Mouse (Mus musculus) stomach, embryonic 16.5 days (tissue): ENCODE results near the gene Crhr1. TPM values are rescaled to one million over a fixed set of nuclear protein-coding genes. Genes with fewer than 3 reads are reported as not detected.

ENCODE experiments used
- ATAC-seq: fragments of 200-750 bp; cut with Nextera tagmentation; 2 replicates; pipeline ENCODE4 v1.8.0; 2017; ENCODE audit warnings: moderate number of reproducible peaks, moderate TSS enrichment; ENCODE audit not compliant: insufficient read depth, low FRiP score
- H3K27ac ChIP-seq: fragments of 300-500 bp; sonication (generic); 2 replicates; pipeline ENCODE4 v1.5.1; 2014; ENCODE audit warnings: low read length
- H3K27me3 ChIP-seq: fragments of 300-500 bp; sonication (generic); 2 replicates; pipeline ENCODE4 v1.6.1; 2014; ENCODE audit warnings: low read length, control low read depth, mixed read lengths; ENCODE audit not compliant: control insufficient read depth, insufficient read depth
- H3K36me3 ChIP-seq: fragments of 300-500 bp; sonication (generic); 2 replicates; pipeline ENCODE4 v1.6.1; 2014; ENCODE audit warnings: low read length; ENCODE audit not compliant: control insufficient read depth, insufficient read depth
- H3K4me1 ChIP-seq: fragments of 300-500 bp; sonication (generic); 2 replicates; pipeline ENCODE4 v1.6.1; 2014; ENCODE audit warnings: low read length, control low read depth, mixed read lengths; ENCODE audit not compliant: control insufficient read depth, insufficient read depth
- H3K4me2 ChIP-seq: fragments of 300-500 bp; sonication (generic); 2 replicates; pipeline ENCODE4 v1.6.1; 2014; ENCODE audit warnings: low read depth, low read length, mixed read lengths
- H3K4me3 ChIP-seq: fragments of 300-500 bp; sonication (generic); replicated peaks from 2 replicates; pipeline ENCODE4 v1.5.1; 2014; ENCODE audit warnings: mild to moderate bottlenecking, low read length
- H3K9ac ChIP-seq: fragments of 300-500 bp; sonication (generic); 2 replicates; pipeline ENCODE4 v1.6.1; 2014; ENCODE audit warnings: low read length
- H3K9me3 ChIP-seq: fragments of 300-500 bp; sonication (generic); replicated peaks from 2 replicates; pipeline ENCODE4 v1.6.1; 2016; ENCODE audit warnings: low read length, control low read depth; ENCODE audit not compliant: control insufficient read depth
- WGBS: fragments of 180-500 bp; shearing (Covaris S2); extraction: QIAGEN DNeasy Blood & Tissue Kit; methylation state at CpG from one replicate; pipeline ENCODE4 v1.1.7; 2014; 5-methylcytosine and 5-hydroxymethylcytosine counted together
- polyA plus RNA-seq: library from polyadenylated mRNA; unstranded; fragments of >200 nt; fragmentation: Nextera tagmentation; extraction: Ambion mirVana; gene quantifications from 2 replicates; pipeline ENCODE4 v1.2.1, GENCODE M21; 2015

Gene Crhr1
- polyA plus RNA-seq, 1 experiment from 2014 or later: 0.17 TPM

- H3K4me2 ChIP-seq: no peak overlapping the region
- no peak for ATAC-seq
- H3K9me3 ChIP-seq: no peaks in the 10 kb centered on the region
- no peak overlapping the region for H3K4me3 ChIP-seq
- H3K4me1 ChIP-seq: no peaks in the 10 kb centered on the region
- H3K9ac ChIP-seq: no peak overlapping the region
- H3K27me3 ChIP-seq: no peaks in the 10 kb centered on the region
- WGBS: 51% methylated on average over 5 of the region's 5 CpGs
- H3K36me3 ChIP-seq: no peaks in the 10 kb centered on the region
- H3K27ac ChIP-seq: no peak overlapping the region
Measured at GRCm38 (mm10) chr11:104106329-104106728, 26.3 kb upstream of the Crhr1 start.

GRCm38 (mm10) chr11:104106969-104107368, 25.7 kb upstream of the Crhr1 start:
- ATAC-seq: no peak

GRCm38 (mm10) chr11:104110366-104110765, 22.3 kb upstream of the Crhr1 start:
- H3K27me3 ChIP-seq: no peaks in the 10 kb centered on the region
- no peak overlapping the region for H3K4me3 ChIP-seq
- no peak overlapping the region for H3K4me2 ChIP-seq
- H3K36me3 ChIP-seq: no peaks in the 10 kb centered on the region
- H3K27ac ChIP-seq: no peak overlapping the region
- ATAC-seq: no peak
- H3K4me1 ChIP-seq: no peaks in the 10 kb centered on the region
- H3K9me3 ChIP-seq: no peaks in the 10 kb centered on the region
- 39% methylated on average over 1 of the region's 1 CpGs for WGBS
- no peak overlapping the region for H3K9ac ChIP-seq

More at GRCm38 (mm10) chr11:104106969-104107368, 25.7 kb upstream of the Crhr1 start:
- no peaks in the 10 kb centered on the region for H3K9me3 ChIP-seq
- no peaks in the 10 kb centered on the region for H3K4me1 ChIP-seq
- H3K9ac ChIP-seq: no peak overlapping the region
- no peak overlapping the region for H3K27ac ChIP-seq
- no peak overlapping the region for H3K4me2 ChIP-seq
- no peaks in the 10 kb centered on the region for H3K27me3 ChIP-seq
- 59% methylated on average over 2 of the region's 2 CpGs for WGBS
- no peak overlapping the region for H3K4me3 ChIP-seq
- no peaks in the 10 kb centered on the region for H3K36me3 ChIP-seq

GRCm38 (mm10) chr11:104111851-104112250, 20.8 kb upstream of the Crhr1 start:
- Histone ChIP-seq H3K4me2 (no peak overlapping the region), H3K9me3 (no peaks in the 10 kb centered on the region), H3K36me3 (no peaks in the 10 kb centered on the region), H3K27me3 (no peaks in the 10 kb centered on the region), H3K9ac (no peak overlapping the region), H3K4me3 (no peak overlapping the region), H3K4me1 (no peaks in the 10 kb centered on the region), H3K27ac (no peak overlapping the region)
- 69% methylated on average over 11 of the region's 11 CpGs for WGBS
- no peak for ATAC-seq

GRCm38 (mm10) chr11:104113699-104114098, 19.0 kb upstream of the Crhr1 start:
- no peak overlapping the region for H3K4me2 ChIP-seq
- no peak overlapping the region for H3K9ac ChIP-seq
- no peak for ATAC-seq
- no peaks in the 10 kb centered on the region for H3K36me3 ChIP-seq
- no peaks in the 10 kb centered on the region for H3K9me3 ChIP-seq
- no peaks in the 10 kb centered on the region for H3K27me3 ChIP-seq
- H3K4me3 ChIP-seq: no peak overlapping the region
- WGBS: 87% methylated on average over 6 of the region's 6 CpGs
- H3K4me1 ChIP-seq: no peaks in the 10 kb centered on the region
- no peak overlapping the region for H3K27ac ChIP-seq

GRCm38 (mm10) chr11:104114690-104115089, 18.0 kb upstream of the Crhr1 start:
- Histone ChIP-seq H3K4me2 (no peak overlapping the region), H3K36me3 (no peaks in the 10 kb centered on the region), H3K9ac (no peak overlapping the region), H3K4me3 (no peak overlapping the region), H3K4me1 (no peaks in the 10 kb centered on the region), H3K27ac (no peak overlapping the region), H3K9me3 (no peaks in the 10 kb centered on the region), H3K27me3 (no peaks in the 10 kb centered on the region)
- 2% methylated on average over 7 of the region's 7 CpGs for WGBS
- peak; percentile 87; the same call in 1 of the 2 replicates for ATAC-seq

- no peaks in the 10 kb centered on the region for H3K36me3 ChIP-seq
- no peak for ATAC-seq
- H3K9me3 ChIP-seq: no peaks in the 10 kb centered on the region
- 50% methylated on average over 4 of the region's 4 CpGs for WGBS
- no peak overlapping the region for H3K27ac ChIP-seq
- no peak overlapping the region for H3K4me3 ChIP-seq
- H3K9ac ChIP-seq: no peak overlapping the region
- H3K27me3 ChIP-seq: no peaks in the 10 kb centered on the region
- H3K4me2 ChIP-seq: no peak overlapping the region
- no peaks in the 10 kb centered on the region for H3K4me1 ChIP-seq
Measured at GRCm38 (mm10) chr11:104118356-104118755, 14.3 kb upstream of the Crhr1 start.

GRCm38 (mm10) chr11:104122966-104123365, 9.7 kb upstream of the Crhr1 start:
- H3K9ac ChIP-seq: no peak overlapping the region
- no peak overlapping the region for H3K4me2 ChIP-seq
- H3K4me1 ChIP-seq: no peaks in the 10 kb centered on the region
- no peaks in the 10 kb centered on the region for H3K27me3 ChIP-seq
- WGBS: 66% methylated on average over 7 of the region's 7 CpGs
- H3K27ac ChIP-seq: no peak overlapping the region
- no peak overlapping the region for H3K4me3 ChIP-seq
- no peak for ATAC-seq
- H3K36me3 ChIP-seq: no peaks in the 10 kb centered on the region
- H3K9me3 ChIP-seq: no peaks in the 10 kb centered on the region

- Histone ChIP-seq H3K36me3 (no peaks in the 10 kb centered on the region), H3K27me3 (no peaks in the 10 kb centered on the region), H3K9me3 (no peaks in the 10 kb centered on the region), H3K4me1 (no peaks in the 10 kb centered on the region), H3K4me2 (no peak overlapping the region), H3K27ac (no peak overlapping the region), H3K9ac (no peak overlapping the region), H3K4me3 (no peak overlapping the region)
- 75% methylated on average over 10 of the region's 10 CpGs for WGBS
- ATAC-seq: no peak
Measured at GRCm38 (mm10) chr11:104123479-104123878, 9.2 kb upstream of the Crhr1 start.

- WGBS: 72% methylated on average over 3 of the region's 3 CpGs
- no peak for ATAC-seq
- H3K4me2 ChIP-seq: no peak overlapping the region
- H3K4me1 ChIP-seq: no peaks in the 10 kb centered on the region
- H3K36me3 ChIP-seq: no peaks in the 10 kb centered on the region
- no peak overlapping the region for H3K4me3 ChIP-seq
- no peaks in the 10 kb centered on the region for H3K9me3 ChIP-seq
- H3K9ac ChIP-seq: no peak overlapping the region
- H3K27ac ChIP-seq: no peak overlapping the region
- no peaks in the 10 kb centered on the region for H3K27me3 ChIP-seq
Measured at GRCm38 (mm10) chr11:104124582-104124981, 8.1 kb upstream of the Crhr1 start.
